Mouse (Mus musculus): ENCODE measurements around the gene Ube2e1. TPM values are rescaled to one million over a fixed set of nuclear protein-coding genes. Genes with fewer than 3 reads are reported as not detected.
A peak's percentile ranks its signal among the peaks of the same experiment; 100 is the strongest.
"Not testable (repeated sequence)": the region's sequence is repeated elsewhere in the genome, so short reads cannot be mapped to it uniquely, and the experiment has no call there.

The Ube2e1 gene
- total RNA-seq, 2 experiments from 2014 or later = 66.5 to 126 TPM

DNA sequence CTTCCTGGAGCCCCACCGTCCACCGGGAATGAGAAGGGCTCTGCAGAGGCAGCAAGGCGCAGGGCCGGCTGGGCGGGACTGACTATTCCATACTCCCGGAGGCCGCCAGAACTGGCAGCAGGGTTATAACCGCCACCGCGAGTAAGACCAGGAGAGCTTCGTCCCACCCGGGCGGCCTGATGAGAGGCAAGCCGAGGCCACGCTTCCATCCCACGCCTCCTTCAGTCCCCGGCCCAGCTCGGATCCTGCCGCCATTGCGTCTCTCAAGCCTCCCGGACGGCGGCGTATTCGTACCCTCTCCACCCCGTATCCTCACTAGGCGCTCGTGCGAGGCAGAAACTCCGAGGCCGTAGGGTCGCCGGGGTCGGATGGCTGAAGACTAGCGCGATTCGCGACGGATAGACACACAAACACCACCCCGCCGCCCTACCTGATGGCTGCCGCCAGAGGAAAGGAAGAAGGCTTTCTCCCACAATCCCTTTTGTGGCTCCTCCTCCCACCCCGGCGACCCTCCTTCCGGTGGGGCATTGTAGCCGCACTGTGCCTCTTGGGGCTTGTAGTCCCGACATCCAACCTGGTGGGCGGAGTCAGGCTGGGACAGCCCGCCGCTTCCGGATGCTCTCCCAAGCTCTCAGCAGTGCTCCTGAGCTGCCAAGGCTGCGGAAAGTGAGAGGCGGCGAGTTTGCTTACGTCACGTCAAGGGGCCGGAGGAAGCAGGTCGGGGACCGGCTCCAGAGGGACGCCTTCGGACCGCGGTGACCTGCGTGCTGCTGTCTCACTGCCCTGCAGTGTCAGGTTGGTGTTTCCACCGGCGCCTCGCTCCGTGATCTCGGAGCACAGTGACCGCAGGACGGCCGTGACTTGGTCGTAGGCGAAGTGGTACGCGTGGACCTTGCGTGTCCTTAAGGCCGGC, 60.9 kb downstream of the Ube2e1 start, which contains the start of the genes Nkiras1 and Rpl15:
TSS of gene Nkiras1 (plus strand) at position 608 of the 913 bp plus-strand sequence.
TSS of gene Rpl15 (minus strand) at position 863 of the 913 bp plus-strand sequence.
- peak; percentile 92 for ATAC-seq (replicated peaks; ENCODE audit: poor library complexity, severe bottlenecking)

GRCm38 (mm10) chr14:18269947-18270528, 61.6 kb downstream of the Ube2e1 start:
- ATAC-seq (replicated peaks; ENCODE audit: poor library complexity, severe bottlenecking) = not testable (repeated sequence)

DNA sequence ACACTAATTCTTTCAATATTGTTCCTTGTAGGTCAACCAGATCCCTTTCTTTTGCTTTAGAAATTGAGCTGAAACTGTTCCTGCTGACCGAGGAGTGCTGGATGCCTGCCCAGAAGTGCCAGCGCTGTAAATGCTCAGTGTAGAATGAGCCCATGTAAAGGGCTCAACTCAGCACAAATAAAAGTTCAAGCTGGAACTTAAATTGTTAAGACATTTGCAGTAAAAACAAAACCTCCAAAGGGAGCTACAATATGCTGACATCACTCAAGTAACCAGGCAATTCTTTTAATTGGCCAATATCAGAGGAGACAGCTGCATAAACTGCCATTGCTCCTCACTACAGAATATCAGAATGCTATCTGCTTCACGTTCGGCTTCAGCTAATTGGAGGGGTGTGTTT, 68.2 kb downstream of the Ube2e1 start:
- ATAC-seq (replicated peaks; ENCODE audit: poor library complexity, severe bottlenecking) = no peak

GRCm38 (mm10) chr14:18261203-18261602, 70.5 kb downstream of the Ube2e1 start:
- no peak for ATAC-seq (replicated peaks; ENCODE audit: poor library complexity, severe bottlenecking)

GRCm38 (mm10) chr14:18242638-18243130, 89.0 kb downstream of the Ube2e1 start:
- ATAC-seq (replicated peaks; ENCODE audit: poor library complexity, severe bottlenecking) = no peak

GRCm38 (mm10) chr14:18241786-18242185, 89.9 kb downstream of the Ube2e1 start:
- ATAC-seq (replicated peaks; ENCODE audit: poor library complexity, severe bottlenecking) = no peak

- ATAC-seq (replicated peaks; ENCODE audit: poor library complexity, severe bottlenecking) = no peak
Measured at GRCm38 (mm10) chr14:18240132-18240531, 91.5 kb downstream of the Ube2e1 start.

GRCm38 (mm10) chr14:18238750-18239731, 92.6 kb downstream of the Ube2e1 start, which contains the start of gene Nr1d2:
Nr1d2 (minus strand) TSS chr14:18239127.
- peak; percentile 72 for ATAC-seq (replicated peaks; ENCODE audit: poor library complexity, severe bottlenecking)

DNA sequence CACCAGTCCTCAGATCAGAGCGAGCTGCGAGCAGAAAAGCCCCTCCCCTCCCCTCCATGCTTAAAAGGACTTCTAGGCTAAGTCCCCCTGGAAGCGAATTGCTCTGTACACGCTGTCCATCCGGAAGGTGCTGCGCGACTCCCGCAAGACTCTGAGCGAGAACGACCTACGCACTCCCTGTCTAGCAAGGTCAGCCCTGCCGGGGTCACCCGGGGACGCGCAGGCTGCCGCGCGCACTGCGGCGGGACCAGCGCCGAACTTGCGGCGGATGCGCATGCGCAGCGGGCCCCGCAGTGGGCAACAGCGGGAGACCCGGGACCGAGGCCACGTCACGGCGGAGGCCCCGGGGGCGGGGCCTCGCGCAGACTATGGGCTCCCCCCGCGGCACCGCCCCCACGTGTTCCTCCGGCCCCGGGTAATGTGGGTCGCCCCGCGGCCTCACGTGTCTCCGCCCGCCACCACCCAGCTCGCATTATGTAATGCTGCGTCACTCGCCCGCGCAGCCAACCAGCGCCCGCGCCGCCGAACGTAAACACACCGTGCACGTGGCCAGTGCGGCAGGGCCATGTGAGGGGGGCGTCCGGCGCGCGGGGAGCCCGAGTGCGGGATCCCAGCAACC, 93.4 kb downstream of the Ube2e1 start:
- ATAC-seq (replicated peaks; ENCODE audit: poor library complexity, severe bottlenecking) = peak; percentile 66

- no peak for ATAC-seq (replicated peaks; ENCODE audit: poor library complexity, severe bottlenecking)
Measured at GRCm38 (mm10) chr14:18237381-18237780, 94.3 kb downstream of the Ube2e1 start.

DNA sequence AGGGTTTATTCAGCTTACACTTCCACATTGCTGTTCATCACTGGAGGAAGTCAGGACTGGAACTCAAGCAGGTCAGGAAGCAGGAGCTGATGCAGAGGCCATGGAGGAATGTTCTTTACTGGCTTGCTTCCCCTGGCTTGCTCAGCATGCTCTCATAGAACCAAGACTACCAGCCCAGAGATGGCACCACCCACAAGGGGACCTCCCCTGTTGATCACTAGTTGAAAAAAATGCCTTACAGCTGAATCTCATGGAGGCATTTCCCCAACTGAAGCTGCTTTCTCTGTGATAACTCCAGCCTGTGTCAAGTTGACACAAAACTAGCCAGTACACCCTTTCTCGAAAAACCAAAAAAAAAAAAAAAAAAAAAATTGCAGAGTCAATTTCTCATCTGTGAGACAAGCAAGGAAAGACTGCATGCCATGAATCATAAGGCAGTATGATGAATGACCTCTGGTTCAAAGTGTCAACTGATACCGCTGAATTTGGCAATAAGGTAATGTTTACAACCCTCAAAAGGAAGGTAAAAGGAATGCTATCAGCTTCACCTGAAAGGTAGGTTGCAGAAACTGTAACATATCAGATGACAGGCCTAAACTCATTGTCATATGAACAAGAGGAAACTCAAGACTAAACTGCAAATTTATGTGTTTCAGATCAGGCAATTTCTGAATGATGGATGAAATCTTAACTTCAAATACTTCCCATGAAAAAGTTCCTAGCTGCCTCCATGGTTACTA, 95.0 kb downstream of the Ube2e1 start:
- ATAC-seq (replicated peaks; ENCODE audit: poor library complexity, severe bottlenecking) = not testable (repeated sequence)

GRCm38 (mm10) chr14:18233981-18234960, 97.4 kb downstream of the Ube2e1 start:
- peak; percentile 23 for ATAC-seq (replicated peaks; ENCODE audit: poor library complexity, severe bottlenecking)

DNA sequence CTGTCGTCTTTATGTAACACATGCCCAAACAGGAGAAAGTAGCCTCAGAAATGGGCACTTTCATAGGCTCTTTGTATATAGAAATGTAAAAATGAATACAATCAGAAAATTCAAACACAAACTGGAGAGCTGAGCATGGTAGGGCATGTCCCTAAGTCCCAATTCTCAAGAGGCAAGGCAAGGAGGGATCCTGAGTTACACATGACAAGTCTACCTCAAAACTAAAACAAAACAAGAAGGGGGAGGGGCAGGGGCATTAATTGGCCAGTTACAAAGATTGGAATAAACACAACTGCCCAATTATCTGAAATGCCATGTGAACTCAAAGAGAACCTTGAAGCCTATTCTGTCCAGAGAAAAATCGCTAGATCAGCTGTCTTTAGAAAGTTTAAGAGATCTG, 98.6 kb downstream of the Ube2e1 start:
- ATAC-seq (replicated peaks; ENCODE audit: poor library complexity, severe bottlenecking) = no peak

Other genes with a start within 250 kb of the Ube2e1 start
- gene Nr1d2, start 92.7 kb downstream of the Ube2e1 start, total RNA-seq (2014; fragmentation: Nextera tagmentation) = 5.8 and 9.9 TPM in 2 replicates
- gene Nr1d2, start 92.7 kb downstream of the Ube2e1 start, total RNA-seq (2017) = 7.8 and 9.5 TPM in 2 replicates
- 10.7 and 27.7 TPM in 2 replicates for gene Nkiras1, start 60.7 kb downstream of the Ube2e1 start, total RNA-seq (2014; fragmentation: Nextera tagmentation)
- gene Nkiras1, start 60.7 kb downstream of the Ube2e1 start, total RNA-seq (2017) = 4.9 and 8.4 TPM in 2 replicates
- 2,321 and 2,369 TPM in 2 replicates for gene Rpl15, start 60.5 kb downstream of the Ube2e1 start, total RNA-seq (2014; fragmentation: Nextera tagmentation)
- gene Rpl15, start 60.5 kb downstream of the Ube2e1 start, total RNA-seq (2017) = 2,140 and 2,427 TPM in 2 replicates

Data from granulocyte monocyte progenitor cell, adult 5-6 weeks (primary cell).